Mouse (Mus musculus) hindbrain, embryonic 13.5 days (tissue): ENCODE results near the gene Wfs1. TPM values are rescaled to one million over a fixed set of nuclear protein-coding genes. Genes with fewer than 3 reads are reported as not detected.
A peak's percentile ranks its signal among the peaks of the same experiment; 100 is the strongest.

Experiments used
- ATAC-seq: fragments of 200-750 bp; cut with Nextera tagmentation; 2 replicates; pipeline ENCODE4 v1.8.0; 2017; ENCODE audit warnings: moderate TSS enrichment; ENCODE audit not compliant: low FRiP score
- H3K27ac ChIP-seq: fragments of 300-500 bp; sonication (generic); 2 replicates; pipeline ENCODE4 v1.5.1; 2015; ENCODE audit warnings: inconsistent platforms, mild to moderate bottlenecking, moderate library complexity
- H3K27me3 ChIP-seq: fragments of 300-500 bp; sonication (generic); 2 replicates; pipeline ENCODE4 v1.6.1; 2015; ENCODE audit warnings: mild to moderate bottlenecking, inconsistent platforms
- H3K36me3 ChIP-seq: fragments of 300-500 bp; sonication (generic); 2 replicates; pipeline ENCODE4 v1.6.1; 2015; ENCODE audit warnings: mild to moderate bottlenecking, inconsistent platforms
- H3K4me1 ChIP-seq: fragments of 300-500 bp; sonication (generic); replicated peaks from 2 replicates; pipeline ENCODE4 v1.6.1; 2015; ENCODE audit warnings: inconsistent platforms
- H3K4me2 ChIP-seq: fragments of 300-500 bp; sonication (generic); 2 replicates; pipeline ENCODE4 v1.6.1; 2015; ENCODE audit warnings: inconsistent platforms, mild to moderate bottlenecking, moderate library complexity
- H3K4me3 ChIP-seq: fragments of 300-500 bp; sonication (generic); 2 replicates; pipeline ENCODE4 v1.5.1; 2015; ENCODE audit warnings: mild to moderate bottlenecking, inconsistent platforms
- H3K9ac ChIP-seq: fragments of 300-500 bp; sonication (generic); 2 replicates; pipeline ENCODE4 v1.6.1; 2015; ENCODE audit warnings: mild to moderate bottlenecking, inconsistent platforms
- H3K9me3 ChIP-seq: fragments of 300-500 bp; sonication (generic); 2 replicates; pipeline ENCODE4 v1.6.1; 2016; ENCODE audit warnings: inconsistent platforms
- WGBS: fragments of 180-500 bp; shearing (Covaris S2); methylation state at CpG from one replicate; pipeline ENCODE4 v1.1.7; 2015; 5-methylcytosine and 5-hydroxymethylcytosine counted together
- polyA plus RNA-seq: library from polyadenylated mRNA; unstranded; fragments of >200 nt; fragmentation: Nextera tagmentation; extraction: Ambion mirVana; gene quantifications from 2 replicates; pipeline ENCODE4 v1.2.1, GENCODE M21; 2015

Wfs1 gene
- 5.0 and 6.0 TPM in 2 replicates for polyA plus RNA-seq

DNA sequence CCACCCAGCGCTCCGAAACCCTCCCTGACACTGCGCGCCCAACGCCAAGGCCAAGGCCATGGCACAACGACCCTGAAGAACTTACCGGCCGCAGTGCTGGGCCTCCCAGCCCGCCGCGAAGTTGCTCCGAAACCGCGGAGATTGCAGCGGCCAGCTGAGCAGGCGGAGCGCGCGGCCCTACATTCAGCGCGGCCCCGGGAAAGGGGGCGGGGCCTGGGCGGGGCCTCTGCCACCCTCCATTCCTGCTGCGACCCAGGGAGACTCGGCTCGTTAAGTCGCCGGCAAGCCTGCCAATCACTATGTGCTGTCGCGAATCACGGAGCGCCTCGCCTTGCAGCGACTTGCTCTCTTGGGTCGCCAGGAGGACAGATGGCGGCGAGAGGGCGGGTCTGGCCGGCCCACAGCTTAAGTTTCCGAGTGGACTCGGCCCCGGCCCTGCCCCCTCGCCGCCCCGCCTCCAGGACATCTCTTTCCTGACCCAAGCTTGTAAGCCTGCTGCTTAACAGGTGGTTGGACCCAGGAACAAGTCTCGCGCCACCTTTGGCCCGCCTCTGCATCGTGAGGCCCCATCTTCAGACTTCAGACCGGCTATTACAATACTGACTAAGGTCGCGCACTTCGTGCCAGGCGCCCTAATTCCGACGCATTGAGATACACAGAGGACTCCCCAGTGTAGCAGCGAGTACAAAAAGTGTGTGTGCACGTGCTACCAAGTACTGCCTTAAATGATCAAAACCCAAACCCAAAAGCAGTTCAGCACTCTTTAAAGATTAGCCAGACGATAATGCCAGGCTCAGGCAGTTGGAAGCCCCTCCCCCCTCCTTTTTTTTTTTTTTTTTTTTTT, at the start of gene Wfs1:
Gene Wfs1 (minus strand): TSS at position 425 of the 844 bp plus-strand sequence.
- WGBS, result under 1% methylated on average over 59 of the region's 60 CpGs
- H3K27ac ChIP-seq, result 0 out of 2 replicates have a peak within 1 kb of the TSS, but pooled peaks have one; percentile 30

DNA sequence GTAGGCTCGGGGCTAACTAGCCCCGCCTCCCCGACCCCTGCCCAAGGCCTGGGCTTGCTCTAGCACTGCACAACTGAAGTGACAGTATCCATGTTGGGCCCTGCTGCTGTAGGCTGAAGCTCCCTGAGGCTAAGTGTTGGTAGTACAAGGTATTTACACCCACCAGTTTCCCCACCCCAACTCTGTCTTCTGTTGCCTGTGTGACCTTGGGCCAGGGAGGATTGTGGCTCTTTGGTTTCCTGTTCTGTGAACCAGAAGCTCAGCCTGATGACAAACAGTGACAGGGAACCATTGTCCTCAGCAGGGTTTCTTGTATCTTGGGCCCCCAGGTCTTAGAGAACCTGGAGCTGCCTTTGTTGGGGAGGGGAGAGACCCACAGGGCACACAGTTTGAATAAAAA, 47.9 kb upstream of the Wfs1 start:
- peaks cover under 1% of the 10 kb centered on the region for H3K27me3 ChIP-seq
- H3K4me1 ChIP-seq, result no peaks in the 10 kb centered on the region; the same call in 1 of the 2 replicates
- H3K27ac ChIP-seq, result no peak overlapping the region
- H3K36me3 ChIP-seq, result no peaks in the 10 kb centered on the region
- H3K4me3 ChIP-seq, result no peak overlapping the region
- WGBS, result 72% methylated on average over 3 of the region's 3 CpGs
- H3K9ac ChIP-seq, result no peak overlapping the region
- ATAC-seq, result no peak
- no peaks in the 10 kb centered on the region for H3K9me3 ChIP-seq
- no peak overlapping the region for H3K4me2 ChIP-seq

More for the DNA sequence above, at the start of gene Wfs1:
- peaks cover 16% of the 10 kb centered on the region for H3K4me1 ChIP-seq
- H3K27me3 ChIP-seq, result peaks cover 7% of the 10 kb centered on the region; the same call in 1 of the 2 replicates
- H3K36me3 ChIP-seq, result no peaks in the 10 kb centered on the region
- H3K9ac ChIP-seq, result peak within 1 kb of the TSS; percentile 79
- peak within 1 kb of the TSS; percentile 97 for H3K4me2 ChIP-seq
- H3K4me3 ChIP-seq, result peak within 1 kb of the TSS; percentile 72
- H3K9me3 ChIP-seq, result no peaks in the 10 kb centered on the region
- ATAC-seq, result peak; percentile 98

- no peak overlapping the region for H3K4me3 ChIP-seq
- no peak for ATAC-seq
- no peaks in the 10 kb centered on the region for H3K9me3 ChIP-seq
- H3K36me3 ChIP-seq, result no peaks in the 10 kb centered on the region
- peaks cover 11% of the 10 kb centered on the region for H3K27me3 ChIP-seq
- WGBS, result 89% methylated on average over 6 of the region's 6 CpGs
- H3K4me1 ChIP-seq, result 0 out of 2 replicates have a peak, but pooled peaks cover 2% of the 10 kb centered on the region
- H3K4me2 ChIP-seq, result no peak overlapping the region
- no peak overlapping the region for H3K27ac ChIP-seq
- no peak overlapping the region for H3K9ac ChIP-seq
These were observed 46.9 kb upstream of the Wfs1 start for GRCm38 (mm10) chr5:37035896-37036295.

DNA sequence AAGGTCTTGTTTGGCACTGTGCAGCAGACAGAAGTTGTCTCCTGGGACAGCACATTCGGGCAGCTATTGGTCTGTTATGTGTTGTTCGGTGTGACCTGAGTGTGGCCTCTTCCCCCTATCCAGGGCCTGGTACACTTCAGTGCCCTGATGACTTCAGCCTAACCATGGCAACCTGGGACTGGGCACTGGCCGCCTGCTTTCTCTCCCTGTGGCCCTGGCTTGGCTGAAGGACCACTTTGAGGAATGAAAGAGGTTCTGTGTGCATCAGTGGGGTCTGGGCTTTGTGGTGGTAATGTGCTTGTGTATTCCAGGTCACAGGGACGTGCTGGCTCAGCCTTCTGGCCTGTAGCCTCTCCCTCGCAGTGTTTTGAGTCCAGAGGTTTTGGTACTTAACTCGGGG, 46.2 kb upstream of the Wfs1 start:
- Histone ChIP-seq H3K4me2 (no peak overlapping the region), H3K27ac (no peak overlapping the region), H3K4me1 (peaks cover 9% of the 10 kb centered on the region), H3K9ac (no peak overlapping the region), H3K9me3 (no peaks in the 10 kb centered on the region), H3K36me3 (no peaks in the 10 kb centered on the region), H3K4me3 (no peak overlapping the region), H3K27me3 (peaks cover 18% of the 10 kb centered on the region)
- 66% methylated on average over 6 of the region's 6 CpGs for WGBS
- no peak for ATAC-seq

DNA sequence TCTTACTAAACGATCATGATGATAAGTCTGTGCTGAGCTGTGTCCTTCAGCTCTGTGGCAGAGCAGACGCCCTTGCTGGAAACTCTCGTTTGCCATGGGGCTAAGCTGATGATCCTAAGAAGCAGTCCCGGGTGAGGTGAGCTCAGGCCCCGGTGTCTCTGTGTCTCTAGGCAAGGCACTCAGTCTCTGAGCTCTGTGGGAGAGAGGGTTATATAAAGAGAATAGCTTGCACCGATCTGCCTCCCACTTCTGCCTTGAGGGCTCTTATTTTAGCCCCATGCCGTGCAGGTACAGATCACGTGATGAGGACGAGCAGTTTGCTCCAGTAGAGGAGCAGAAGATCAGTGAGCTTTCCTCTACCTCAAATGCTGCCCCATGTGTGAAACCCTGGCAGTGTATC, 41.7 kb upstream of the Wfs1 start:
- ATAC-seq, result no peak
- H3K27me3 ChIP-seq, result peaks cover 56% of the 10 kb centered on the region
- H3K4me3 ChIP-seq, result no peak overlapping the region
- no peak overlapping the region for H3K4me2 ChIP-seq
- peaks cover 29% of the 10 kb centered on the region for H3K4me1 ChIP-seq
- H3K9ac ChIP-seq, result no peak overlapping the region
- no peaks in the 10 kb centered on the region for H3K36me3 ChIP-seq
- no peak overlapping the region for H3K27ac ChIP-seq
- H3K9me3 ChIP-seq, result no peaks in the 10 kb centered on the region
- WGBS, result 66% methylated on average over 9 of the region's 9 CpGs

DNA sequence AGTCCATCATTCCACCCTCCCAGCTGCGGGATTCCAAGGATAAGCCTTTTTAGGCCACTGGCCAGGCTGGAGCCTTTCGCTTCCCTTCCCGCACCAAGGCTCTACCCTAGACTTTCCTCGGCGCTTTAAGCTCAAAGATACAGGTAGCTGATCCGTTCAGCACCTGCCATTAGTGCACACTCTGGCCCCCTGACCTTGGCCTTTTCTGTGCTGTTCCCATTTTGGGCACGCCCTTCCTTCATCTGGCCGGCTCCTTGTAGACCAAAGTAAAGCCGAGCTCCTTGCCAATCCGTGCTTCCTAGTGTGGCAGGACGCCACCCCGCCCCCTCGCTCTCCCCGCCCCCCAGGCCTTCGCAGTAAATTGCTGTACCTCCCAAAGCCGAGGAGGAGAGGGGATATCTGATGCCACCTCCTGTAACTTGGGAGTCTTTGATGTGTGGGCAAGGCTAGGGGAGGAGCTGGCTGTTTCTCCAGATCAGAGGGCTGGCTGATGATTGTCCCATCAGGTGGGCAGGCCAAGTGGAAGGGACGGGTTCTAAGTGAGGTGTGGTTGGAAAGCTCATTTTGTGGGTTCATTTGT, 40.4 kb upstream of the Wfs1 start:
- peaks cover 29% of the 10 kb centered on the region for H3K4me1 ChIP-seq
- ATAC-seq, result no peak
- peak overlapping the region; percentile 86 for H3K4me2 ChIP-seq
- 2% methylated on average over 17 of the region's 17 CpGs for WGBS
- H3K27ac ChIP-seq, result peak overlapping the region; percentile 86; the same call in 1 of the 2 replicates
- peak overlapping the region; percentile 83 for H3K9ac ChIP-seq
- H3K9me3 ChIP-seq, result no peaks in the 10 kb centered on the region
- H3K36me3 ChIP-seq, result no peaks in the 10 kb centered on the region
- H3K27me3 ChIP-seq, result peaks cover 60% of the 10 kb centered on the region
- H3K4me3 ChIP-seq, result peak overlapping the region; percentile 70

- Histone ChIP-seq H3K9me3 (no peaks in the 10 kb centered on the region), H3K27me3 (peaks cover 67% of the 10 kb centered on the region), H3K27ac (peak overlapping the region; percentile 86), H3K36me3 (no peaks in the 10 kb centered on the region), H3K9ac (peak overlapping the region; percentile 83), H3K4me3 (peak overlapping the region; percentile 70), H3K4me2 (peak overlapping the region; percentile 86), H3K4me1 (peaks cover 29% of the 10 kb centered on the region)
- peak; percentile 84 for ATAC-seq
- WGBS, result under 1% methylated on average over 71 of the region's 72 CpGs
These were observed 39.7 kb upstream of the Wfs1 start for GRCm38 (mm10) chr5:37028486-37029311.

DNA sequence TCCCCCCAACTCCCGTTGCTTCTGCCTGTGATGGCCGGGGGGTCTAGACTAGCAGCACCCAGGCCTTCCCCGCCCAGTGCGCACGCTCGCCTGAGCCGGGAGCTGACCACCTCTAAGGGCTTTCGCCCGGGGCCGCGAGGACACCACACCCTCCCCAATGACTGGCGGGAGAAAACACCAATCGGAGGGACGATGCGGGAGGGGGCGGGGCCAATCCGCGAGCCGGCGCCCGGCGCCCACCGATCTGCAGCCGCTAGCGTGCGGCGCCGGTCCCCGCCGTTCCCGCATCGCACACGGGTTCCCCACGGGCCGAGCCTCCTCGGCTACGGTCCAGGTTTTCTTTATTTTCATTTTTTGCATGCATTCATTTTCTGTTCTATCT, 39.1 kb upstream of the Wfs1 start:
- peaks cover 70% of the 10 kb centered on the region for H3K27me3 ChIP-seq
- H3K9ac ChIP-seq, result peak overlapping the region; percentile 83
- H3K4me3 ChIP-seq, result peak overlapping the region; percentile 70
- ATAC-seq, result peak; percentile 89
- H3K4me1 ChIP-seq, result peaks cover 29% of the 10 kb centered on the region
- WGBS, result 0% methylated on average over 31 of the region's 37 CpGs
- peak overlapping the region; percentile 86 for H3K4me2 ChIP-seq
- H3K36me3 ChIP-seq, result no peaks in the 10 kb centered on the region
- H3K27ac ChIP-seq, result peak overlapping the region; percentile 86
- H3K9me3 ChIP-seq, result no peaks in the 10 kb centered on the region

GRCm38 (mm10) chr5:37027701-37028100, 38.7 kb upstream of the Wfs1 start:
- peak overlapping the region; percentile 86 for H3K27ac ChIP-seq
- 13% methylated on average over 13 of the region's 13 CpGs for WGBS
- H3K27me3 ChIP-seq, result peaks cover 70% of the 10 kb centered on the region

GRCm38 (mm10) chr5:37017222-37017621, 28.2 kb upstream of the Wfs1 start:
- H3K9ac ChIP-seq, result no peak overlapping the region
- H3K27me3 ChIP-seq, result peaks cover 31% of the 10 kb centered on the region
- H3K4me2 ChIP-seq, result no peak overlapping the region
- 82% methylated on average over 3 of the region's 3 CpGs for WGBS
- no peak for ATAC-seq
- no peak overlapping the region for H3K27ac ChIP-seq
- H3K4me1 ChIP-seq, result peaks cover 7% of the 10 kb centered on the region
- no peaks in the 10 kb centered on the region for H3K36me3 ChIP-seq
- no peak overlapping the region for H3K4me3 ChIP-seq
- H3K9me3 ChIP-seq, result no peaks in the 10 kb centered on the region

More at GRCm38 (mm10) chr5:37027701-37028100, 38.7 kb upstream of the Wfs1 start:
- H3K9ac ChIP-seq, result peak overlapping the region; percentile 83
- H3K4me2 ChIP-seq, result peak overlapping the region; percentile 86
- 0 out of 2 replicates have a peak, but pooled peaks have one; percentile 14 for ATAC-seq
- peak overlapping the region; percentile 70 for H3K4me3 ChIP-seq
- H3K9me3 ChIP-seq, result no peaks in the 10 kb centered on the region
- H3K36me3 ChIP-seq, result no peaks in the 10 kb centered on the region
- peaks cover 29% of the 10 kb centered on the region for H3K4me1 ChIP-seq

DNA sequence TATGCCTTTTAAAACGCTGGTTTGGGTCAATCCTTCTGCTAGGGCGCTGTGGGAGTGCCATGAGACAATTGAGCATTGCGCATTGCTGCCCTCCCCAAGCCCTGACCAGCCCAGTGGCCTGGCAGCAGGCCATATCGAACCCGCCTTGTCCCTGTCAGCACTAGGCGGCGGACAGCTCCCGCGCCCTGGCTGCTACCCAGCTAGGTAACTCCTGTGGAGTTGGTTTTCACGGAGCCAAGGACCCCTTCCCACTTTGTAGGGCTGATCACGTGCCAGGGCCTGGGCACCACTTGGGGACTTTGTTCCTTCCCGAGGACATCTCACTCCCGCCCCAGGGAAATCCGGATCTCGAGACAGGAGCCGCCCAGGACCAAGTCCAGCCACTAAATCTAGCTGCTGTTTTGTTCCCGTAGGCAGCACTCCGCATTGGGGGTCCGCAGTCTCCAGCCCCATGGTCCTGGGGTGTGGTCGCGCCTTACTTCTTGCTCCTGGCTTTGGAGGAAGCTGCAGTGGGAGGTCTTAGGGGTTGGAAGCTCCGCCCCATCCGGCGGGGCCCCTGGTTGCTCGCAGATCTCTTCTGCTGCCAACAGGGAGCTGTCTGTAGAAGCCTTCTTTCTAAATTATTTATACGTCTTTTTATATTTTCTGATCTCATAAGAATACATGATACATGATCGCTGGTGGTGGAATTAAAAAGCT, 26.8 kb upstream of the Wfs1 start:
- no peak for ATAC-seq
- H3K4me3 ChIP-seq, result peak overlapping the region; percentile 14
- H3K9ac ChIP-seq, result no peak overlapping the region; the same call in 1 of the 2 replicates
- peak overlapping the region; percentile 41 for H3K4me2 ChIP-seq
- peaks cover 7% of the 10 kb centered on the region for H3K4me1 ChIP-seq
- no peaks in the 10 kb centered on the region for H3K9me3 ChIP-seq
- H3K27ac ChIP-seq, result no peak overlapping the region
- no peaks in the 10 kb centered on the region for H3K36me3 ChIP-seq
- H3K27me3 ChIP-seq, result peaks cover 31% of the 10 kb centered on the region
- WGBS, result 7% methylated on average over 27 of the region's 27 CpGs
